Mouse (Mus musculus): ENCODE results near the gene Pdzrn3. TPM values are rescaled to one million over a fixed set of nuclear protein-coding genes. Genes with fewer than 3 reads are reported as not detected.
A peak's percentile ranks its signal among the peaks of the same experiment; 100 is the strongest.

The Pdzrn3 gene
- total RNA-seq, 2 experiments from 2014 or later, result 28.7 to 33.5 TPM

- peak; percentile 62 to 67 for DNase-seq
Measured at GRCm38 (mm10) chr6:101366809-101367602, 10.7 kb downstream of the Pdzrn3 start.

GRCm38 (mm10) chr6:101365795-101366194 is 11.9 kb downstream of the Pdzrn3 start:
- DNase-seq, result no peak

- no peak for DNase-seq
Measured at GRCm38 (mm10) chr6:101363904-101364303, 13.8 kb downstream of the Pdzrn3 start.

- DNase-seq, result peak; percentile 42 to 65
Measured at GRCm38 (mm10) chr6:101362728-101363127, 15.0 kb downstream of the Pdzrn3 start.

- no peak for DNase-seq
Measured at GRCm38 (mm10) chr6:101362268-101362667, 15.4 kb downstream of the Pdzrn3 start.

GRCm38 (mm10) chr6:101360211-101360737 is 17.4 kb downstream of the Pdzrn3 start:
- DNase-seq, result no peak

GRCm38 (mm10) chr6:101359646-101360045 is 18.1 kb downstream of the Pdzrn3 start:
- DNase-seq, result no peak

- DNase-seq, result no peak
Measured at GRCm38 (mm10) chr6:101354887-101355286, 22.8 kb downstream of the Pdzrn3 start.

GRCm38 (mm10) chr6:101354230-101354881 is 23.3 kb downstream of the Pdzrn3 start:
- DNase-seq, result peak; percentile 79

- no peak for DNase-seq
Measured at GRCm38 (mm10) chr6:101353701-101354100, 24.0 kb downstream of the Pdzrn3 start.

GRCm38 (mm10) chr6:101352626-101353025 is 25.1 kb downstream of the Pdzrn3 start:
- no peak for DNase-seq

- peak; percentile 51 to 67 for DNase-seq
Measured at GRCm38 (mm10) chr6:101351100-101351499, 26.6 kb downstream of the Pdzrn3 start.

GRCm38 (mm10) chr6:101350414-101350973 is 27.2 kb downstream of the Pdzrn3 start:
- DNase-seq, result no peak

- no peak for DNase-seq
Measured at GRCm38 (mm10) chr6:101348496-101348895, 29.2 kb downstream of the Pdzrn3 start.

- DNase-seq, result peak in 1 of 2 experiments; percentile 46
Measured at GRCm38 (mm10) chr6:101340051-101340450, 37.6 kb downstream of the Pdzrn3 start.

- DNase-seq, result no peak
Measured at GRCm38 (mm10) chr6:101337842-101338528, 39.7 kb downstream of the Pdzrn3 start.

- DNase-seq, result no peak
Measured at GRCm38 (mm10) chr6:101336660-101337059, 41.0 kb downstream of the Pdzrn3 start.

- no peak for DNase-seq
Measured at GRCm38 (mm10) chr6:101335744-101336143, 42.0 kb downstream of the Pdzrn3 start.

- DNase-seq, result no peak
Measured at GRCm38 (mm10) chr6:101334495-101334894, 43.2 kb downstream of the Pdzrn3 start.

GRCm38 (mm10) chr6:101330392-101330791 is 47.3 kb downstream of the Pdzrn3 start:
- no peak for DNase-seq

GRCm38 (mm10) chr6:101329499-101329898 is 48.2 kb downstream of the Pdzrn3 start:
- no peak for DNase-seq

GRCm38 (mm10) chr6:101328514-101328913 is 49.2 kb downstream of the Pdzrn3 start:
- DNase-seq, result peak in 1 of 2 experiments; percentile 31
